ENCODE assay signal across 10 mouse cellular contexts in the genomic region with DNA sequence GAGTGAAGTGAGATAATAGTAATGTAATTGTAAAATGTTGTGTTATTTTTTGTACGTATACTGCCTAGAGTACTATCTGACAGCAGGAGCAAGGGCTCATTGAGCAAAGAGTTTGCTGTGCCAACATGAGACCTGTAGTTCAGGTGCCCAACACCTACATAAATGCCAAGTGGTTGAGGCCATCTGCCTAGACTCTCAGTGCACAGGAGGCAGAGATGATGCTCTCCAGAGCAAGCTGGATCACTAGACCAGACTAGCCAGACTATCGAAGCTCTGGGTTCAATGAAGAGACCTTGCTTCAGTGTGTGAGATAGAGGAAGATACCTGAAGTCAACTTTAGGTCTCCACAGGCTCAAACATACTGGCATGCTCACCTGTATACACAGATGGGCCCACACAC.
"Had no signal": no experiment of that assay in that cellular context is flagged by ENCODE, and none has a peak within 500 bp of the region (broad histone marks: within the 10 kb centered on the region; RNA-seq: fewer than 3 reads in every experiment).

No protein-coding gene starts in this region.

- DNase-seq: kidney, postnatal 25 days; layer of hippocampus, adult 9-11 months; liver; lung, adult 18-20 months; lung, postnatal 10 days; lung, postnatal 36 days; midbrain, embryonic 14.5 days; right cerebral cortex, adult 18-20 months; right cerebral cortex, postnatal 14 days; thymus, postnatal 25 days had no signal
